Mouse (Mus musculus): ENCODE measurements around the gene Mettl27. TPM values are rescaled to one million over a fixed set of nuclear protein-coding genes. Genes with fewer than 3 reads are reported as not detected.

Gene Mettl27
- 22.1 and 26.3 TPM in 2 replicates for polyA plus RNA-seq (2014; fragmentation: Nextera tagmentation; extraction: Ambion mirVana)

DNA sequence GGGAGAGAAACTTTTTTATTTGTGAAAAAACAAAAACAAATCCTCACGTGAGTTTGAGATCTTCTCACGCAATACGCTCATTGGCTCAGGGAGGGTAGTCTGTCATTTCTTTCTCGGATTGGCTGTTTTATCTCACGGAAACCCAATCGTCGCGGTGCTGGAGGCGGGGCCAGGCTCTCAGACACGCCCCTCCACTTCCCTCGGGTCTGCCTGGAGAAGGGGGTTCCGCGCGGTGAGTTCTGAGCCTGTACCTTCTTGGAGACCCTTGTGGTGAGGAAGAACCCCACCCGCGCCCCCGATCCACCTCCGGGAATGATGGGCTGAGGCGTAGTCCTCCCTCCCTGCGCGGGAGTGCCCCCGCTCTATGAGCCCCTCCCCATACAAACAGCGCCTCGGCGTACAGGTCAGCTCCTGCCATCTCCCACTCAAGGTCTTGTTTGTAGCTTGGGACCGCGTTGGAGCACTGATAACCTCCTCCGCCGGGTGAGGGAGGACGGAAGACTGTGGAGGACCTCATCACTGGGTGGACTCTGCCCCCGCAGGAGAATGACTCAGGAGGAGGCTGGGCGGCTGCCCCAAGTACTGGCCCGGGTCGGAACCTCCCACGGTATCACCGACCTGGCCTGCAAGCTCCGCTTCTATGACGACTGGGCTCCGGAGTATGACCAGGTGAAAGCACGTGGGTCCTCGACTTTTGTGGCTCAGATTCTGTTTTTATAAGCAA lies at the start of gene Mettl27:
Mettl27 (plus strand) TSS at position 190 of the 724 bp plus-strand sequence.
- Histone ChIP-seq H3K4me3 (ENCODE audit: low read depth, low read length) (peak within 1 kb of the TSS; percentile 71), H3K4me2 (replicated peaks; ENCODE audit: low read depth, low read length) (peak within 1 kb of the TSS; percentile 68), H3K4me1 (ENCODE audit: control insufficient read depth, insufficient read depth, low read length) (no peaks in the 10 kb centered on the region; the same call in 1 of the 2 replicates), H3K36me3 (ENCODE audit: control insufficient read depth, insufficient read depth, low read length) (no peaks in the 10 kb centered on the region), H3K27me3 (ENCODE audit: control insufficient read depth, insufficient read depth, low read length) (no peaks in the 10 kb centered on the region), H3K27ac (ENCODE audit: low read length) (peak within 1 kb of the TSS; percentile 73), H3K9me3 (ENCODE audit: control insufficient read depth, low read depth, low read length) (no peaks in the 10 kb centered on the region), H3K9ac (replicated peaks; ENCODE audit: low read depth, low read length) (peak within 1 kb of the TSS; percentile 43)
- under 1% methylated on average over 40 of the region's 41 CpGs for WGBS
- ATAC-seq (ENCODE audit: insufficient number of reproducible peaks, insufficient read depth, low FRiP score, low read depth), result peak; percentile 95

DNA sequence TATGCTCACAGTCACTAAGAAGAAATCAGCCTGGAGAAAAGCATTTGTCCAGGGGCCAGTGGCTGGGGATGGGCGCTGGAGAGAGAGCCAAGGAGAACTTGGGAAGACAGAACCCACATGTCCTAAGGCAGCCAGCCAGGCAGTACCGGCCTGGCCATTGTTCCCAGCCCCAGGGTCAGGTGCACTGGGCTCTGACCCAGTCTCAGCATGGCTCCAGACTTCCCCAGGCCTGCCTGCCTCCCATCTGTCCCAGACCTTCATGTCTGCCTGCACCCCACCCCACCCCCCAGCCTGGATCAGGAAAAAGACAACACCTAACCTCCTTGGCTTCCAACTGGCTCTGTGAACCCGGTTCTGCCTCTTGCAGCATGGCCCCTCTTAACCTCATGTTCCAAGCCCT lies 49.1 kb upstream of the Mettl27 start:
- ATAC-seq (ENCODE audit: insufficient number of reproducible peaks, insufficient read depth, low FRiP score, low read depth), result no peak

DNA sequence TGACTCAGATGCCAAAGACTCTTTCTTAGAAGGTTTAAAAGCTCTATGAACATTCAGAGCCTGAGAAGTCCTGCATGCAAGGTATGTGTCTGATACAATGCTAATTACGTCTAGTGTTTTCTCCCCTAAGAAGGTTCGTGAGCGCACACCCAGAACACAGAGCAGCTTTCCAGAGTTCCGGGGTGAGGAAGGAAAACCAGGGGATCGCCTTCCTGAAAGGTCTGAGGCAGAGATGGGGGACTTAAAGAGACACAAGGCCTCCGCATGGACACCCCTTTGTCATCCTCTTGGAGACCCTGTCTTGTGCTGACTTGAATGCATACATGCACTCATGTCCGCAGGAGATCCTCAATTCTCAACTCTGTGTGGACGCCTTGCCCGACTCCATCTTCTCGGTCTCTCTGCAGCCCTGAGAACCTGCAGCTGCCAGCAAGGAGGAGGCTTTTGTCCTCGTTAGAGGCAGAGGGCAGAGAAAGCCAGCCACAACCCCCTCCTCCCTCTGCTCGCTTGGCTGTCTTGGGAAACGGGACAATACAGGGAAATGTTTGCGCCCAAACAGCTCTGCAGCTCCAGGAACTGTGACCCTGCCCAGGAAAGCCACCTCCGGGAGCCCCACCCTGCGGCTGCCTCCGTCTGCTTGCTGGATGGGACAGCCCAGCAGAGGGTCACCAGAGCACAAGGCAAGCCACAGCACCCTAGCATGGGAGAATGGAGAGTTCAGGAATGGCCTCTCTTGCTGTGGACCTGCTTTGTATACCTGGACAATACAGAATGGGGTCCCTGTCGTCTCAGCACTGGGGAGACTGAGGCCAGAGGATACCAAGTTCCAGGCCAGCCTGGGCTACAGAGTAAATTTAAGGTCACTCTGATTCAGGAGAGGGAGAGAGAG lies 44.5 kb upstream of the Mettl27 start:
- peak overlapping the region; percentile 44; the same call in 1 of the 2 replicates for H3K27ac ChIP-seq (ENCODE audit: low read length)
- no peak overlapping the region for H3K9ac ChIP-seq (replicated peaks; ENCODE audit: low read depth, low read length)
- ATAC-seq (ENCODE audit: insufficient number of reproducible peaks, insufficient read depth, low FRiP score, low read depth), result 0 out of 2 replicates have a peak, but pooled peaks have one; percentile 43
- no peaks in the 10 kb centered on the region for H3K4me1 ChIP-seq (ENCODE audit: control insufficient read depth, insufficient read depth, low read length)
- H3K9me3 ChIP-seq (ENCODE audit: control insufficient read depth, low read depth, low read length), result no peaks in the 10 kb centered on the region
- no peak overlapping the region for H3K4me2 ChIP-seq (replicated peaks; ENCODE audit: low read depth, low read length)
- WGBS, result 52% methylated on average over 18 of the region's 18 CpGs
- no peak overlapping the region for H3K4me3 ChIP-seq (ENCODE audit: low read depth, low read length)
- no peaks in the 10 kb centered on the region for H3K36me3 ChIP-seq (ENCODE audit: control insufficient read depth, insufficient read depth, low read length)
- no peaks in the 10 kb centered on the region for H3K27me3 ChIP-seq (ENCODE audit: control insufficient read depth, insufficient read depth, low read length)

More for the DNA sequence above, 49.1 kb upstream of the Mettl27 start:
- H3K36me3 ChIP-seq (ENCODE audit: control insufficient read depth, insufficient read depth, low read length), result no peaks in the 10 kb centered on the region
- H3K4me2 ChIP-seq (replicated peaks; ENCODE audit: low read depth, low read length), result no peak overlapping the region
- no peak overlapping the region for H3K9ac ChIP-seq (replicated peaks; ENCODE audit: low read depth, low read length)
- H3K27me3 ChIP-seq (ENCODE audit: control insufficient read depth, insufficient read depth, low read length), result no peaks in the 10 kb centered on the region
- no peak overlapping the region for H3K4me3 ChIP-seq (ENCODE audit: low read depth, low read length)
- no peaks in the 10 kb centered on the region for H3K4me1 ChIP-seq (ENCODE audit: control insufficient read depth, insufficient read depth, low read length)
- H3K27ac ChIP-seq (ENCODE audit: low read length), result no peak overlapping the region
- H3K9me3 ChIP-seq (ENCODE audit: control insufficient read depth, low read depth, low read length), result no peaks in the 10 kb centered on the region; the same call in 1 of the 2 replicates
- 80% methylated on average over 3 of the region's 3 CpGs for WGBS

DNA sequence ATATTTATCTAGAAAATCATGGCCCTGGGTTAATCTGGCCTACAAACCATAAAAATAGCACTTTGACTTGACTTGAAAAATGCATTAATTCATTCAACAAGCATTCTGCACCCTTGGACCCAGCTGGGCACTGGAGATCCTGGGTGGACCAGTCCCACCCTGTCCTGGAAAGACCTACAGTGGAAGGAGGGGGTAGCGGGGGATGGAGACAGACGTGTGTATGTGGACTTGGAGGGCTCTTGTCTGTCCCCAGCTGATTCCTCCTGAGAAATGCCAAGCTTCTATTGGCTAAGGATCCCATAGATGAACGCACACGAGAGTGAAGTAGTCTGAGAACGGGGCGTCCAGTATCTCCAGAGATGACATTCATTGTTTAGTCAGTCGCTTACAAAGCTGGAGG lies 43.7 kb upstream of the Mettl27 start:
- H3K27me3 ChIP-seq (ENCODE audit: control insufficient read depth, insufficient read depth, low read length), result no peaks in the 10 kb centered on the region
- no peaks in the 10 kb centered on the region for H3K36me3 ChIP-seq (ENCODE audit: control insufficient read depth, insufficient read depth, low read length)
- H3K9me3 ChIP-seq (ENCODE audit: control insufficient read depth, low read depth, low read length), result no peaks in the 10 kb centered on the region
- no peaks in the 10 kb centered on the region for H3K4me1 ChIP-seq (ENCODE audit: control insufficient read depth, insufficient read depth, low read length)
- no peak overlapping the region for H3K4me3 ChIP-seq (ENCODE audit: low read depth, low read length)
- ATAC-seq (ENCODE audit: insufficient number of reproducible peaks, insufficient read depth, low FRiP score, low read depth), result no peak
- H3K27ac ChIP-seq (ENCODE audit: low read length), result no peak overlapping the region
- 80% methylated on average over 7 of the region's 7 CpGs for WGBS
- no peak overlapping the region for H3K9ac ChIP-seq (replicated peaks; ENCODE audit: low read depth, low read length)
- H3K4me2 ChIP-seq (replicated peaks; ENCODE audit: low read depth, low read length), result no peak overlapping the region

DNA sequence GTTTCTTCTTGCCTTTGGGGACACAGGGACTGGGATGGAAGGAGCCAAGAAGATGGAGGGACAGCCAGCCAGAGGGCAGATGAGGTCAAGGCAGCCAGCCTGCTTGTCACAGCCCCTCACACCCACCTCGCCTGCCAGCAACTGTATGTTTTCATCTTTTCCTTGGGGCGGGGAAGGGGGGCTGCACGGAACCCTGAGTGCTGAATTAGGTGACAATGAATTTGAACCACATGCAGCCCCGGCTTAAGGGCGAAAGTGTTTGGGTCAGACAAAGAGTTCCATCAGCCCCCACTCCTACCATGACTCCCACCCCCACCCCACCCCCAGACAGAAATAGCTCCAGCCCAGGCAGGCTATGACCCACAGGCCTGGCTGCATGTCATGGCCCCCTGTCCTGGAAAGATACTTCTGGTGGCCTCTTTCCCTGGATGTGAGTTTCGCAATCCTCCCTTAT lies 41.5 kb upstream of the Mettl27 start:
- no peak for ATAC-seq (ENCODE audit: insufficient number of reproducible peaks, insufficient read depth, low FRiP score, low read depth)
- H3K4me1 ChIP-seq (ENCODE audit: control insufficient read depth, insufficient read depth, low read length), result no peaks in the 10 kb centered on the region
- no peak overlapping the region for H3K4me2 ChIP-seq (replicated peaks; ENCODE audit: low read depth, low read length)
- H3K36me3 ChIP-seq (ENCODE audit: control insufficient read depth, insufficient read depth, low read length), result no peaks in the 10 kb centered on the region
- no peaks in the 10 kb centered on the region for H3K9me3 ChIP-seq (ENCODE audit: control insufficient read depth, low read depth, low read length)
- no peak overlapping the region for H3K9ac ChIP-seq (replicated peaks; ENCODE audit: low read depth, low read length)
- H3K27ac ChIP-seq (ENCODE audit: low read length), result no peak overlapping the region
- no peaks in the 10 kb centered on the region for H3K27me3 ChIP-seq (ENCODE audit: control insufficient read depth, insufficient read depth, low read length)
- H3K4me3 ChIP-seq (ENCODE audit: low read depth, low read length), result no peak overlapping the region
- 81% methylated on average over 6 of the region's 6 CpGs for WGBS

DNA sequence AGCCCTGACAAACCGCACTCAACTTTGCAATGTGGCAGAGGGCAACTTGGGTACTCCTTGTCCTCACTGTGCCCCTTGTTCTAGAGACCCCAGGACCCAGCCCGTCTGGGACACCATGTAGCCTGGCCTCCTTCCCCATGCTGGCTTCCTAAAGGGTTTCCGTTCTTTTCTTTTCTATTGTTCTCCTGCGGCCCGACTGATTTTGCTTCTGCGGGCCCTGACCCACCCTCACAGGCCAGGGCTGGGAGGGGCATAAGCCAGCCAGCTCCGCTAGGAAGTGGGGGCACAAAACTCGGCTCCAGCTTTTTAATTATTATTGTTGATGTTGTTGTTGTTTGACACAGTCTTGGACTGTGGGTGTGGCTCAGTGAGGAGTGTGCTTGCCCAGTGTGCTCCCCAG lies 40.6 kb upstream of the Mettl27 start:
- no peak overlapping the region for H3K9ac ChIP-seq (replicated peaks; ENCODE audit: low read depth, low read length)
- no peak for ATAC-seq (ENCODE audit: insufficient number of reproducible peaks, insufficient read depth, low FRiP score, low read depth)
- no peaks in the 10 kb centered on the region for H3K4me1 ChIP-seq (ENCODE audit: control insufficient read depth, insufficient read depth, low read length)
- no peaks in the 10 kb centered on the region for H3K36me3 ChIP-seq (ENCODE audit: control insufficient read depth, insufficient read depth, low read length)
- no peaks in the 10 kb centered on the region for H3K27me3 ChIP-seq (ENCODE audit: control insufficient read depth, insufficient read depth, low read length)
- no peak overlapping the region for H3K4me2 ChIP-seq (replicated peaks; ENCODE audit: low read depth, low read length)
- 65% methylated on average over 8 of the region's 8 CpGs for WGBS
- no peak overlapping the region for H3K27ac ChIP-seq (ENCODE audit: low read length)
- H3K9me3 ChIP-seq (ENCODE audit: control insufficient read depth, low read depth, low read length), result no peaks in the 10 kb centered on the region
- H3K4me3 ChIP-seq (ENCODE audit: low read depth, low read length), result no peak overlapping the region

DNA sequence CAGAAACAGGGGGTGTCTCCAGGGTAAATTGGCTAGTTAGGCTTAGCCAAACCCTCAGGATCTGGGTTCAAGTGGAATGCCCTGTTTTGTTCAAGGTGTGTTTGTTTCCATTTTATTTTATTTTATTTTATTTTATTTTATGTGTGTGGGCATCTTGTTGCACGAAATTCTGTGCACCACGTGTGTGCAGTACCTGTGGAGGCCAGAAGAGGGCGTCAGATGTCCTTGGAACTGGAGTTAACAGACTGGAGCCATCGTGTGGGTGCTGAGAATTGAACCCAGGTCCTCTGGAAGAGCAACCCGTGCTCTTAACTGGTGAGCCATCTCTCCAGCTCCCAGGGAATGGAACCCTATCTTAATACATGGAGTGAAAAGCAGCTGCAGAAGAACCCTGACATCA lies 39.5 kb upstream of the Mettl27 start:
- no peaks in the 10 kb centered on the region for H3K9me3 ChIP-seq (ENCODE audit: control insufficient read depth, low read depth, low read length)
- ATAC-seq (ENCODE audit: insufficient number of reproducible peaks, insufficient read depth, low FRiP score, low read depth), result no peak
- no peaks in the 10 kb centered on the region for H3K36me3 ChIP-seq (ENCODE audit: control insufficient read depth, insufficient read depth, low read length)
- peaks cover 6% of the 10 kb centered on the region for H3K4me1 ChIP-seq (ENCODE audit: control insufficient read depth, insufficient read depth, low read length)
- 83% methylated on average over 5 of the region's 5 CpGs for WGBS
- H3K27ac ChIP-seq (ENCODE audit: low read length), result no peak overlapping the region
- no peak overlapping the region for H3K4me3 ChIP-seq (ENCODE audit: low read depth, low read length)
- H3K9ac ChIP-seq (replicated peaks; ENCODE audit: low read depth, low read length), result no peak overlapping the region
- no peak overlapping the region for H3K4me2 ChIP-seq (replicated peaks; ENCODE audit: low read depth, low read length)
- H3K27me3 ChIP-seq (ENCODE audit: control insufficient read depth, insufficient read depth, low read length), result no peaks in the 10 kb centered on the region

DNA sequence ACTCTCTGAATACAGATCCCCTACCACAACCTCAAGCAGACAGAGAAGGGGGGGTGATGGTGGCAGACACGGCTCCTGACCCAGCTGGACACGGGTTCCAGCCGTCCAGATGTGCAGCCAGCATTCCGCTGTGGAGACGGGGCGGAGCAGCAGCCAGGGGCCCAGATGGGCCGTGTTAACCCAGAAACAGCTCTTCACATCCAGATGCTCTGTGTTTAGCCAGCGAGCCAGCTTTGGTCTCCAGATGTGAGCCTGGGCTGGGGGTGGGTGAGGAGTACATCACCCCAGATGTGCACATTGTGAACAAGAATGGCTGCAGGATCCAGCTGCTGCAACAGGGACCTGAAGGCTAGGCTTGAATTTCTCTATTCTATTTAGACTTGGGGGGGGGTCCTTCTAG lies 36.9 kb upstream of the Mettl27 start:
- Histone ChIP-seq H3K4me1 (ENCODE audit: control insufficient read depth, insufficient read depth, low read length) (peaks cover 10% of the 10 kb centered on the region), H3K9me3 (ENCODE audit: control insufficient read depth, low read depth, low read length) (no peaks in the 10 kb centered on the region), H3K27ac (ENCODE audit: low read length) (peak overlapping the region; percentile 69), H3K9ac (replicated peaks; ENCODE audit: low read depth, low read length) (no peak overlapping the region), H3K27me3 (ENCODE audit: control insufficient read depth, insufficient read depth, low read length) (no peaks in the 10 kb centered on the region), H3K36me3 (ENCODE audit: control insufficient read depth, insufficient read depth, low read length) (no peaks in the 10 kb centered on the region), H3K4me2 (replicated peaks; ENCODE audit: low read depth, low read length) (no peak overlapping the region), H3K4me3 (ENCODE audit: low read depth, low read length) (no peak overlapping the region)
- peak; percentile 63 for ATAC-seq (ENCODE audit: insufficient number of reproducible peaks, insufficient read depth, low FRiP score, low read depth)
- 37% methylated on average over 8 of the region's 8 CpGs for WGBS
